ENCODE assay signal across 21 mouse cellular contexts in the genomic region with DNA sequence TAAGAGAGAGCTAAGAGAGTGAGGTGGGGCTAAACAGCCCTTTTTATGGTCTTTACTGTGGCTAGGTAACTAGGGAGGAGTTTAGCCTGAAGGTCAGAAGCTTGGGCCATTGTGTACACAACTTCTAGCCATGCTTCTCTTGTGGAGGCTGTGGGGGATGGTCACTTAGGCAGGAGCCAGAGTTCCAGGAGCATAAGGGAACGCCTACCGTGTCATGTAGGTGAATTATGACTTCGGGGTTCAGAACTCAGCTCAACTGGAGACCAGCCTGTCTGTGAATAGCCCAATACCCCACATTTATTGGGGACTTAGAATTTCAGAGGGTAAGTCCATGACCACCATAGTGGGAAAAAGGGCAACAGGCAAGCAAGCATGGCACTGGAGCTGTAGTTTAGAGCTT. TPM values are rescaled to one million over a fixed set of nuclear protein-coding genes. Genes with fewer than 3 reads are reported as not detected.
"Had no signal": no experiment of that assay in that cellular context is flagged by ENCODE, and none has a peak within 500 bp of the region (broad histone marks: within the 10 kb centered on the region; RNA-seq: fewer than 3 reads in every experiment).

A gene (plus strand): TSS at position 301 of the 400 bp plus-strand sequence.

- DNase-seq: cerebellum, adult 8-10 months; cerebellum, adult 9-10 months; cerebellum, adult 9-11 months; cerebellum, postnatal 10 days; cerebellum, postnatal 14 days; cerebellum, postnatal 25 days; cerebellum, postnatal 36 days; embryo, embryonic 11 days; forebrain, postnatal 0 days; gastrocnemius, adult 2 months; gastrocnemius, postnatal 10 days; gastrocnemius, postnatal 14 days; gastrocnemius, postnatal 25 days; gastrocnemius, postnatal 36 days; heart, adult 18-20 months; heart, adult 2 months had no signal

RNA-seq across cellular contexts. Expression of the gene that starts here (rescaled TPM):
- total RNA-seq: common myeloid progenitor, adult 5-6 weeks; gastrocnemius, adult 18-20 months; gastrocnemius, adult 2 months; gastrocnemius, adult 8-10 months; gastrocnemius, postnatal 25 days; gastrocnemius, postnatal 36 days; granulocyte monocyte progenitor cell, adult 5-6 weeks; heart, adult 18-20 months; heart, adult 2 months; heart, adult 8-10 months had no signal
